Comparison of ENCODE assay signal across 8 mouse cellular contexts in genomic region chr11:50587787-50588186, GRCm38 (mm10). TPM values are rescaled to one million over a fixed set of nuclear protein-coding genes. Genes with fewer than 3 reads are reported as not detected.
A peak's percentile ranks its signal among the peaks of the same experiment; 100 is the strongest.
DNase-seq lines count a peak whose midpoint lies in the region; ATAC-seq lines count a peak whose summit lies in the region.
"Had no signal": no experiment of that assay in that cellular context is flagged by ENCODE, and none has a peak within 500 bp of the region (broad histone marks: within the 10 kb centered on the region; RNA-seq: fewer than 3 reads in every experiment).

No protein-coding gene starts in this region.

- no peaks in the 10 kb centered on the region for H3K36me3 ChIP-seq in midbrain, embryonic 10.5 days
- H3K36me3 ChIP-seq in midbrain, embryonic 15.5 days (replicated peaks): no peaks in the 10 kb centered on the region
- H3K36me3 ChIP-seq: limb, embryonic 15.5 days had no signal

- intact Hi-C loops in heart, postnatal 14 days (cut with DNase I): loop anchor here (5.0 kb wide), 1 partner anchor 145 kb away; no protein-coding TSS in a partner anchor
- intact Hi-C loops in left cerebral cortex, postnatal 4 days (cut with DNase I): no loop called here

- H3K27me3 ChIP-seq in midbrain, embryonic 10.5 days (ENCODE audit: low read depth, poor library complexity, severe bottlenecking): no peaks in the 10 kb centered on the region
- H3K27me3 ChIP-seq in midbrain, embryonic 15.5 days (replicated peaks): no peaks in the 10 kb centered on the region
- H3K27me3 ChIP-seq: limb, embryonic 15.5 days had no signal

- WGBS in midbrain, embryonic 10.5 days: 13% methylated on average over 3 of the region's 3 CpGs
- 10% methylated on average over 3 of the region's 3 CpGs for WGBS in midbrain, embryonic 15.5 days

- H3K9me3 ChIP-seq in midbrain, embryonic 10.5 days (replicated peaks): no peaks in the 10 kb centered on the region
- H3K9me3 ChIP-seq in midbrain, embryonic 15.5 days: no peaks in the 10 kb centered on the region
- H3K9me3 ChIP-seq: limb, embryonic 15.5 days had no signal

- H3K4me2 ChIP-seq in midbrain, embryonic 15.5 days: no peak overlapping the region
- H3K4me2 ChIP-seq: limb, embryonic 15.5 days had no signal

- H3K9ac ChIP-seq in midbrain, embryonic 15.5 days: no peak overlapping the region
- H3K9ac ChIP-seq: limb, embryonic 15.5 days had no signal

- no peak overlapping the region for H3K4me3 ChIP-seq in midbrain, embryonic 10.5 days
- H3K4me3 ChIP-seq in midbrain, embryonic 15.5 days: no peak overlapping the region
- H3K4me3 ChIP-seq: limb, embryonic 15.5 days had no signal

- no peaks in the 10 kb centered on the region for H3K4me1 ChIP-seq in midbrain, embryonic 10.5 days
- H3K4me1 ChIP-seq in midbrain, embryonic 15.5 days: no peaks in the 10 kb centered on the region

- peak; percentile 60 for DNase-seq in midbrain, embryonic 10.5 days (ENCODE audit: low spot score)
- peak; percentile 80 for DNase-seq in R1 (ENCODE audit: low read depth, low spot score)
- DNase-seq in cerebellum, adult 8-10 months: peak; percentile 43
- DNase-seq in heart, postnatal 14 days: peak; percentile 62 to 76
- DNase-seq in left cerebral cortex, postnatal 4 days: peak; percentile 69
- peak; percentile 77 for DNase-seq in retina, postnatal 1 day

- H3K27ac ChIP-seq in midbrain, embryonic 10.5 days (replicated peaks): no peak overlapping the region
- H3K27ac ChIP-seq in midbrain, embryonic 15.5 days: no peak overlapping the region
- H3K27ac ChIP-seq: limb, embryonic 15.5 days had no signal

- no peak for ATAC-seq in midbrain, embryonic 15.5 days (replicated peaks)

RNA-seq across cellular contexts. Expression of gene Adamts2, which starts 14.1 kb away (rescaled TPM):
- 0.41 and 1.0 TPM in 2 replicates for polyA plus RNA-seq in midbrain, embryonic 10.5 days (2016; fragmentation: Nextera tagmentation; extraction: Ambion mirVana)
- 3.7 and 5.0 TPM in 2 replicates for polyA plus RNA-seq in midbrain, embryonic 15.5 days (2015; fragmentation: Nextera tagmentation; extraction: Ambion mirVana)
- total RNA-seq in heart, postnatal 14 days (2021): 10 to 100 TPM; 26.4 to 30.9 TPM
- 10 to 100 TPM in 1 of 2 experiments, 1 to 10 TPM in 1; 9.6 to 10.2 TPM for total RNA-seq in left cerebral cortex, postnatal 4 days (2021)
